Mouse (Mus musculus) forebrain, postnatal 0 days (tissue): ENCODE measurements around the gene Pcnx. TPM values are rescaled to one million over a fixed set of nuclear protein-coding genes. Genes with fewer than 3 reads are reported as not detected.

Experiments
- ATAC-seq: fragments of 200-750 bp; cut with Nextera tagmentation; 2 replicates; pipeline ENCODE4 v1.8.0; 2017; ENCODE audit warnings: mild to moderate bottlenecking, moderate library complexity
- DNase-seq: peaks from one replicate; pipeline ENCODE4 v3.0.0-alpha.2; 2015
- H3K27ac ChIP-seq: fragments of 300-500 bp; sonication (generic); 2 replicates; pipeline ENCODE4 v1.5.1; 2014; ENCODE audit warnings: low read depth, mild to moderate bottlenecking, antibody characterized with exemption, low read length, moderate library complexity, mixed read lengths
- H3K27me3 ChIP-seq: fragments of 300-500 bp; sonication (generic); 2 replicates; pipeline ENCODE4 v1.6.1; 2014; ENCODE audit warnings: mild to moderate bottlenecking, low read length, mixed read lengths; ENCODE audit not compliant: insufficient read depth
- H3K36me3 ChIP-seq: fragments of 300-500 bp; sonication (generic); 2 replicates; pipeline ENCODE4 v1.6.1; 2014; ENCODE audit warnings: mild to moderate bottlenecking, moderate library complexity; ENCODE audit not compliant: insufficient read depth
- H3K4me1 ChIP-seq: fragments of 300-500 bp; sonication (generic); 2 replicates; pipeline ENCODE4 v1.6.1; 2014; ENCODE audit warnings: antibody characterized with exemption; ENCODE audit not compliant: insufficient read depth
- H3K4me2 ChIP-seq: fragments of 300-500 bp; sonication (generic); 2 replicates; pipeline ENCODE4 v1.6.1; 2014; ENCODE audit warnings: low read depth, mild to moderate bottlenecking, moderate library complexity
- H3K4me3 ChIP-seq: fragments of 300-500 bp; sonication (generic); 2 replicates; pipeline ENCODE4 v1.5.1; 2014; ENCODE audit warnings: low read depth, low read length, mixed read lengths
- H3K9ac ChIP-seq: fragments of 300-500 bp; sonication (generic); 2 replicates; pipeline ENCODE4 v1.6.1; 2014; ENCODE audit warnings: mild to moderate bottlenecking
- H3K9me3 ChIP-seq: fragments of 300-500 bp; sonication (generic); 2 replicates; pipeline ENCODE4 v1.6.1; 2016; ENCODE audit warnings: low read length
- CTCF ChIP-seq: sonication (generic); IDR thresholded peaks from 2 replicates; pipeline ENCODE4 v1.5.1; 2016; ENCODE audit warnings: antibody characterized with exemption, control low read depth, low read depth
- WGBS: fragments of 180-500 bp; shearing (Covaris S2); extraction: QIAGEN DNeasy Blood & Tissue Kit; methylation state at CpG from one replicate; pipeline ENCODE4 v1.1.7; 2014; 5-methylcytosine and 5-hydroxymethylcytosine counted together
- polyA plus RNA-seq: library from polyadenylated mRNA; unstranded; fragments of >200 nt; fragmentation: Nextera tagmentation; extraction: Ambion mirVana; gene quantifications from 2 replicates; pipeline ENCODE4 v1.2.1, GENCODE M21; 2015
- total RNA-seq: library from RNA; depleted of rRNA; stranded (reverse); fragments of >200 nt; gene quantifications from 2 replicates; pipeline ENCODE4 v1.2.3, GENCODE M21; 2014

Pcnx gene
- total and polyA plus RNA-seq, 2 experiments from 2014 or later = 6.3 to 37.6 TPM

DNA sequence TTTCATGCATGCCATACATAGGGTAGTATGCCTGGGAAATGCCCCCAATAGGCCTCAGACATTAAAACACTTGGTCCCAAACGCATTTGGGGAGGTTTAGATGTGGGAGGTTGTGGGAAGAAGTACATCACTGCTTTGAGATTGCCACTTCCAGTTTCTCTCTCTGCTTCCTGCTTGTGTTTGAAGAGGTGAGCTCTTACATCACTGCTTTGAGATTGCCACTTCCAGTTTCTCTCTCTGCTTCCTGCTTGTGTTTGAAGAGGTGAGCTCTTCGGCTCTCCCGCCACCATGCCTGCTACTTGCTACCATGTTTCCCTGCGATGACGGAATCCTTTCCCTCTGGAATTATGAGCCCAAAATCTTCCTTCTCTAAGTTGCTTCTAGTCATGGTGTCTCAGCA is 20.2 kb upstream of the Pcnx start:
- TF ChIP-seq CTCF = no peak
- no peak overlapping the region for H3K9ac ChIP-seq
- H3K4me2 ChIP-seq = no peak overlapping the region
- WGBS = 94% methylated on average over 5 of the region's 5 CpGs
- ATAC-seq (no peak), DNase-seq (no peak)
- H3K27ac ChIP-seq = no peak overlapping the region
- H3K9me3 ChIP-seq = no peaks in the 10 kb centered on the region
- H3K36me3 ChIP-seq = no peaks in the 10 kb centered on the region
- no peak overlapping the region for H3K4me3 ChIP-seq
- no peaks in the 10 kb centered on the region for H3K4me1 ChIP-seq
- no peaks in the 10 kb centered on the region for H3K27me3 ChIP-seq

DNA sequence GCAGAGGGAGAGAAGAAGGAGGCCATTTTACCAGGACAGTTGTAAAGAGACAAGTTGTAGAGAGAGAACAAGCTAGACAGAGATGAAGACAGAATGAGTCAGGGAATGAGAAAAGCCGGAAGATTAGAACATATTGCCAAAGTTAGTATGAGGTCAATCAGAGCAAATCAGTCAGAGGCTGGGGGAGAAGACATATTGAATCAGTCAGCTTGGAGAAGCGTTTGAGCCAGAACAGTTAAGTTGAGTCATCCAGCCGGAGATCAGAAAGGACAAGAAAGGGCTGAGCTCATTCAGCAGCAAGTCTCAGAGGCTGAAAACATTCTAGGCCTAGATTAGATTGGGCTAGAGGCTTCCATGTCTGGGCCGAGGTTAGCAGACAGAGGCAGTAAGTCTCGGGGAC is 18.8 kb upstream of the Pcnx start:
- H3K9me3 ChIP-seq = no peaks in the 10 kb centered on the region
- H3K36me3 ChIP-seq = no peaks in the 10 kb centered on the region
- no peak overlapping the region for H3K4me3 ChIP-seq
- H3K27ac ChIP-seq = no peak overlapping the region
- DNase-seq = no peak
- H3K4me2 ChIP-seq = no peak overlapping the region
- no peaks in the 10 kb centered on the region; the same call in 1 of the 2 replicates for H3K4me1 ChIP-seq
- no peaks in the 10 kb centered on the region for H3K27me3 ChIP-seq
- WGBS = 86% methylated on average over 5 of the region's 5 CpGs
- no peak for TF ChIP-seq CTCF
- H3K9ac ChIP-seq = no peak overlapping the region
- no peak for ATAC-seq

DNA sequence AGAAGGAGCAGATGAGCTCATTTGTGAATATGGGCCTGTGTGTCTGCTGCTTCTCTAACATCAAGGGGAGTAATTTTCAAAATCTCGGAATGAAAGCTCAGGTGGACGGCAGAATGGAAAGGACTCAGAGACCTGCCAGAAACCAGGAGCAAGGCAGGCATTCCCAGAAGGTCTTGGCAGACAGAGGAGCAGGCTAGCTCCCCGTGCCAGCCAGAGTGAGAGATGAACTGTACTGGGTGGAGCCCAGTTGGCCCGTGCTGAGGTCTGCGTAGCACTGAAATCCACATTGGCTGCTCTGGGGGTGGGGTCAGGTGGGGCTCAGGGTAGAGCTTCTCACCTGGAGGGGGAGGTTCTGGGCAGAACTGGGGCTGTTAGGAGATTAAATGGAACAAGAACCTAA is 16.3 kb upstream of the Pcnx start:
- DNase-seq = no peak
- no peaks in the 10 kb centered on the region; the same call in 1 of the 2 replicates for H3K4me1 ChIP-seq

GRCm38 (mm10) chr12:81844572-81844971 is 15.3 kb upstream of the Pcnx start:
- Histone ChIP-seq H3K4me1 (no peaks in the 10 kb centered on the region; the same call in 1 of the 2 replicates), H3K9ac (no peak overlapping the region), H3K4me3 (no peak overlapping the region), H3K27me3 (no peaks in the 10 kb centered on the region), H3K36me3 (no peaks in the 10 kb centered on the region), H3K9me3 (no peaks in the 10 kb centered on the region), H3K27ac (no peak overlapping the region), H3K4me2 (peak overlapping the region; percentile 25)
- DNase-seq = no peak
- TF ChIP-seq CTCF = no peak
- 56% methylated on average over 13 of the region's 13 CpGs for WGBS
- no peak for ATAC-seq

More for the DNA sequence above, 16.3 kb upstream of the Pcnx start:
- ATAC-seq = no peak
- 51% methylated on average over 5 of the region's 5 CpGs for WGBS
- TF ChIP-seq CTCF = no peak
- H3K9me3 ChIP-seq = no peaks in the 10 kb centered on the region
- no peaks in the 10 kb centered on the region for H3K36me3 ChIP-seq
- no peak overlapping the region for H3K4me3 ChIP-seq
- H3K27ac ChIP-seq = 0 out of 2 replicates have a peak overlapping the region, but pooled peaks have one; percentile 1
- H3K4me2 ChIP-seq = no peak overlapping the region
- no peaks in the 10 kb centered on the region for H3K27me3 ChIP-seq
- no peak overlapping the region for H3K9ac ChIP-seq

DNA sequence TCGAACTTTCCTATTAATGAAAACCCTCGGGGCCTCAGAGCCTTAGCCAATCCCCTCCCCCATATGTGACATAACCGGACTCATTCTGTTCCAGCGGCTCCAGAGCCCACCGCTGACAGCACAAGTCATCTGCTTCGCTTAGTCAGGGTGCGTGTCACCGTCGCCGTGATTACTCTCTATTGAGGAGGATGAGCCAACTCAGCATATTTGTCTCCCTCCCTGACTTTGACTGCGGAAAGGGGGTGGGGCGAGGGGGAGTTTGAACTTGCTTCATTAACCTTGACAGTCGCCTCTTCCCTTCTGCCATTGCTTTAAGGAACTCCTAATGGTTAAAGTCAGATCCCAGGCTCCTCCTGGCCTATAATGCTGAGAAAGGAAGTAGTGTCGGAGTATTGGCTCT is 14.8 kb upstream of the Pcnx start:
- Histone ChIP-seq H3K9me3 (no peaks in the 10 kb centered on the region), H3K4me2 (peak overlapping the region; percentile 25), H3K27me3 (no peaks in the 10 kb centered on the region), H3K4me3 (no peak overlapping the region), H3K4me1 (no peaks in the 10 kb centered on the region; the same call in 1 of the 2 replicates), H3K27ac (no peak overlapping the region), H3K9ac (no peak overlapping the region), H3K36me3 (no peaks in the 10 kb centered on the region)
- DNase-seq (no peak), ATAC-seq (no peak)
- no peak for TF ChIP-seq CTCF
- WGBS = 11% methylated on average over 14 of the region's 14 CpGs

- Histone ChIP-seq H3K4me3 (no peak overlapping the region), H3K36me3 (no peaks in the 10 kb centered on the region), H3K9me3 (no peaks in the 10 kb centered on the region), H3K4me2 (no peak overlapping the region), H3K27me3 (no peaks in the 10 kb centered on the region), H3K9ac (no peak overlapping the region), H3K27ac (no peak overlapping the region), H3K4me1 (no peaks in the 10 kb centered on the region; the same call in 1 of the 2 replicates)
- DNase-seq (no peak), ATAC-seq (no peak)
- WGBS = 41% methylated on average over 8 of the region's 8 CpGs
- no peak for TF ChIP-seq CTCF
Observed at GRCm38 (mm10) chr12:81849629-81850028, 10.2 kb upstream of the Pcnx start.

DNA sequence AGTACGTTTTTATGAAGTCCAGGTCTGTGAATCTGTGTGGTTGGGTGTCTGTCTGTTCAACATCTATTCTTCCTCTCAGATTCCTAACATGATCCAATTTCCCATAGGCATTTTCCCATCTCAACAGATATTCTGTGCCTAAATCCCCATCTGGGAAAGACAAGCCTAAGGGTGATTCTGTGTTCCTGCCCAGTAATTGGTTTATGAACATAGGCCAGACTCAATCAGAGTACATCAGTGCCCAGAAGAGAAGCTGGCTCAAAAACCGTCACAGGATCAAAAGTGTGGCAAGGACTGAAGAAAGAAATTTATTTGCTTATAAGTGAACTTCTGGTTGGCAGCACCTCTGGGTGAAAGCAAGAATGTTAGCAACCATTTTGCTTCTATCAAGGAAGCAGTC is 7.3 kb upstream of the Pcnx start:
- Histone ChIP-seq H3K4me1 (no peaks in the 10 kb centered on the region), H3K27me3 (no peaks in the 10 kb centered on the region), H3K9me3 (no peaks in the 10 kb centered on the region), H3K27ac (0 out of 2 replicates have a peak overlapping the region, but pooled peaks have one; percentile 16), H3K9ac (no peak overlapping the region), H3K4me3 (no peak overlapping the region), H3K4me2 (no peak overlapping the region), H3K36me3 (no peaks in the 10 kb centered on the region)
- WGBS = 74% methylated on average over 2 of the region's 2 CpGs
- peak; percentile 34; the same call in 1 of the 2 replicates for ATAC-seq
- TF ChIP-seq CTCF = no peak
- DNase-seq = no peak
